Mouse (Mus musculus) limb, embryonic 10.5 days (tissue): ENCODE measurements at regions not wholly inside any gene's neighbourhood (a gene's known extent, or its start where the extent isn't known, plus 50 kb on each side); places are given as distances from the start of the nearest gene placed in this dataset.
A peak's percentile ranks its signal among the peaks of the same experiment; 100 is the strongest.

Experiments used
- DNase-seq: peaks from one replicate; pipeline ENCODE4 v3.0.0-alpha.2; 2017; ENCODE audit warnings: low spot score
- H3K27ac ChIP-seq: fragments of 300-500 bp; sonication (generic); 2 replicates; pipeline ENCODE4 v1.5.1; 2016; ENCODE audit warnings: mild to moderate bottlenecking
- H3K27me3 ChIP-seq: fragments of 300-500 bp; sonication (generic); 2 replicates; pipeline ENCODE4 v1.6.1; 2016; ENCODE audit warnings: low read depth, mild to moderate bottlenecking; ENCODE audit not compliant: poor library complexity, severe bottlenecking
- H3K36me3 ChIP-seq: fragments of 300-500 bp; sonication (generic); 2 replicates; pipeline ENCODE4 v1.6.1; 2016; ENCODE audit warnings: mild to moderate bottlenecking, moderate library complexity
- H3K4me1 ChIP-seq: fragments of 300-500 bp; sonication (generic); 2 replicates; pipeline ENCODE4 v1.6.1; 2016
- H3K4me3 ChIP-seq: fragments of 300-500 bp; sonication (generic); 2 replicates; pipeline ENCODE4 v1.5.1; 2016; ENCODE audit warnings: mild to moderate bottlenecking, moderate library complexity
- H3K9me3 ChIP-seq: fragments of 300-500 bp; sonication (generic); replicated peaks from 2 replicates; pipeline ENCODE4 v1.6.1; 2016; ENCODE audit warnings: mild to moderate bottlenecking
- WGBS: fragments of 180-500 bp; shearing (Covaris S2); methylation state at CpG from one replicate; pipeline ENCODE4 v1.1.7; 2016; 5-methylcytosine and 5-hydroxymethylcytosine counted together

DNA sequence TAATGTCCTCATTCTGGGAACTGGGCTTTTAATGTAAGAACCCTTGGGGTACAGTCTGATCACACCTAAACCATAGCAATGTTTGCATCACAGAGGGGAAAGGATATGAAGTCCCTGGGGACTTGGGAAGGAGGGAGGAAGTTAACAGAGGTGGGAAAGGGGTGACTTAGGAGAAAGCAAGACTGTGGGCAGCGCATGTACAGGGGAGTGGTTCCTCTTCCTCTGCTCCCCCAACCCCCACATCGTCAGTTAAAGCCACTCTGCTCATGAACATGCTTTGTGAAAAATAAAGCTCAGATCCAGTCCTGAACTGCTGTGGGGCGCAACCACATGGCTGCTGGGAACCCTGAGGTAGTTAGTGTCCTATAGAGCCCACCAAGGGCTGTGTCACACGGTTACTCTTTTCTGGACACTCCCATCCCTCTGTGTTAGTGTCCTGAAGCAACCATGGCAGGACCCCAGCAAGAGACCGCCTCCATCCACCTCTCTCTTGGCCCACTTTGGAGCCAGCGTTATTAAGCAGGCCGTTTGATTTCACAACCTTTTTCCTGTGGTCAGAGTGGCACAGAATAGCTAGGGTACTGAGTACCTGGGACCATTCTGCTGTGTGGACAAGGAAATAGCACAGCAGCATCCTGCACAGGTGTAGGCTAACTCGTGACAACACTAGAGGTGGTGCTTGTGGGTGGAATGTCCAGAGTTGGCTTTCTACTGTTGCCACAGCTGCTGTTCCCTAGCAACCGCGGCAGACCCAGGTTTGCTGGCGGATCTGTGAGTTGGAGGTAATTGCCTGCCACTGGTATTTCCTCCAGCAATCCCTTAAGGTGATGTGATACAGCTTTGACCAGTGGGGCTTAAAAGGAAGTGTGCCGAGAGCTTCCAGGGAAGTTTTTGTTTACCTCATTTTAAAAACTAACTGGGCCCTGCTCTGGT lies 50.3 kb upstream of the Cpeb4 start:
- Histone ChIP-seq H3K27me3 (no peaks in the 10 kb centered on the region), H3K36me3 (no peaks in the 10 kb centered on the region), H3K4me3 (no peak overlapping the region), H3K27ac (peak overlapping the region; percentile 40), H3K4me1 (peaks cover 20% of the 10 kb centered on the region), H3K9me3 (no peaks in the 10 kb centered on the region)
- whole genome bisulfite sequencing: 57% methylated on average over 12 of the region's 12 CpGs
- peak; percentile 58 for DNase-seq
